Mouse (Mus musculus) ES-Bruce4 (cell line): Measurements from ENCODE around the gene Etv6. TPM values are rescaled to one million over a fixed set of nuclear protein-coding genes. Genes with fewer than 3 reads are reported as not detected.

Source experiments
- H3K27ac ChIP-seq: 2 replicates; pipeline ENCODE4 v1.5.1; 2012; ENCODE audit warnings: low read length, inconsistent platforms; ENCODE audit not compliant: insufficient read depth
- H3K27me3 ChIP-seq: 2 replicates; pipeline ENCODE4 v1.6.1; 2012; ENCODE audit warnings: mild to moderate bottlenecking, low read length, inconsistent platforms; ENCODE audit not compliant: control insufficient read depth, poor library complexity, insufficient read depth, severe bottlenecking
- H3K36me3 ChIP-seq: 2 replicates; pipeline ENCODE4 v1.6.1; 2012; ENCODE audit warnings: inconsistent platforms, mild to moderate bottlenecking, low read length, moderate library complexity; ENCODE audit not compliant: control insufficient read depth, poor library complexity, insufficient read depth, severe bottlenecking
- H3K4me1 ChIP-seq: one replicate; pipeline ENCODE4 v1.8.1; 2011; ENCODE audit warnings: low read length; ENCODE audit not compliant: control insufficient read depth, insufficient read depth
- H3K4me3 ChIP-seq: 2 replicates; pipeline ENCODE4 v1.5.1; 2011; ENCODE audit warnings: low read depth, mild to moderate bottlenecking, low read length
- H3K9ac ChIP-seq: 2 replicates; pipeline ENCODE4 v1.6.1; 2012; ENCODE audit warnings: low read depth, mild to moderate bottlenecking, inconsistent platforms; ENCODE audit not compliant: poor library complexity, severe bottlenecking
- H3K9me3 ChIP-seq: replicated peaks from 2 replicates; pipeline ENCODE4 v1.6.1; 2012; ENCODE audit warnings: mild to moderate bottlenecking, low read length, inconsistent platforms; ENCODE audit not compliant: control insufficient read depth, poor library complexity, insufficient read depth, severe bottlenecking
- CTCF ChIP-seq: IDR thresholded peaks from one replicate; pipeline ENCODE4 v1.8.1; 2011; ENCODE audit warnings: low read depth, low read length
- EP300 ChIP-seq: IDR thresholded peaks from 2 replicates; pipeline ENCODE4 v1.6.1; 2011; ENCODE audit warnings: low read depth, low read length; ENCODE audit not compliant: insufficient read depth
- POLR2A ChIP-seq: IDR thresholded peaks from one replicate; pipeline ENCODE4 v1.8.1; 2011; ENCODE audit warnings: low read length; ENCODE audit not compliant: insufficient read depth
- polyA plus RNA-seq: library from polyadenylated mRNA; stranded (reverse); fragments of >200 nt; gene quantifications from 2 replicates; pipeline ENCODE4 v1.2.4, GENCODE M21; 2011; ENCODE audit warnings: low read depth; ENCODE audit not compliant: missing spikeins, insufficient read depth, insufficient read length

Gene Etv6
- polyA plus RNA-seq, 1 experiment, result 19.9 TPM

- Histone ChIP-seq H3K9ac (no peak overlapping the region), H3K4me1 (no peaks in the 10 kb centered on the region), H3K4me3 (no peak overlapping the region), H3K9me3 (peaks cover 10% of the 10 kb centered on the region), H3K27me3 (no peaks in the 10 kb centered on the region), H3K27ac (no peak overlapping the region), H3K36me3 (peaks cover 3% of the 10 kb centered on the region; the same call in 1 of the 2 replicates)
- TF ChIP-seq EP300 (no peak), CTCF (no peak), POLR2A (no peak)
Observed at GRCm38 (mm10) chr6:134110206-134110605, 74.7 kb downstream of the Etv6 start.

GRCm38 (mm10) chr6:134111599-134111998 is 76.1 kb downstream of the Etv6 start:
- Histone ChIP-seq H3K9me3 (peaks cover 10% of the 10 kb centered on the region), H3K27me3 (no peaks in the 10 kb centered on the region), H3K4me3 (no peak overlapping the region), H3K36me3 (peaks cover 3% of the 10 kb centered on the region; the same call in 1 of the 2 replicates), H3K27ac (no peak overlapping the region), H3K4me1 (no peaks in the 10 kb centered on the region), H3K9ac (no peak overlapping the region)
- TF ChIP-seq POLR2A, result no peak
- TF ChIP-seq CTCF, result no peak
- no peak for TF ChIP-seq EP300

- no peak for TF ChIP-seq CTCF
- TF ChIP-seq EP300, result no peak
- TF ChIP-seq POLR2A, result no peak
- H3K9ac ChIP-seq, result no peak overlapping the region
- no peaks in the 10 kb centered on the region for H3K27me3 ChIP-seq
- H3K36me3 ChIP-seq, result peaks cover 3% of the 10 kb centered on the region; the same call in 1 of the 2 replicates
- peaks cover 10% of the 10 kb centered on the region for H3K9me3 ChIP-seq
- no peak overlapping the region for H3K27ac ChIP-seq
- no peak overlapping the region for H3K4me3 ChIP-seq
- no peaks in the 10 kb centered on the region for H3K4me1 ChIP-seq
Observed at GRCm38 (mm10) chr6:134112753-134113152, 77.3 kb downstream of the Etv6 start.

GRCm38 (mm10) chr6:134113168-134113567 is 77.7 kb downstream of the Etv6 start:
- Histone ChIP-seq H3K27me3 (no peaks in the 10 kb centered on the region), H3K4me1 (no peaks in the 10 kb centered on the region), H3K27ac (no peak overlapping the region), H3K9ac (no peak overlapping the region), H3K4me3 (no peak overlapping the region), H3K36me3 (peaks cover 3% of the 10 kb centered on the region; the same call in 1 of the 2 replicates), H3K9me3 (peaks cover 10% of the 10 kb centered on the region)
- no peak for TF ChIP-seq CTCF
- no peak for TF ChIP-seq EP300
- no peak for TF ChIP-seq POLR2A

- Histone ChIP-seq H3K4me3 (no peak overlapping the region), H3K4me1 (no peaks in the 10 kb centered on the region), H3K27ac (no peak overlapping the region), H3K9me3 (no peaks in the 10 kb centered on the region), H3K27me3 (no peaks in the 10 kb centered on the region), H3K36me3 (no peaks in the 10 kb centered on the region), H3K9ac (no peak overlapping the region)
- TF ChIP-seq CTCF (no peak), POLR2A (no peak), EP300 (no peak)
Observed at GRCm38 (mm10) chr6:134115219-134115968, 79.9 kb downstream of the Etv6 start.

- H3K27ac ChIP-seq, result no peak overlapping the region
- H3K36me3 ChIP-seq, result no peaks in the 10 kb centered on the region
- no peaks in the 10 kb centered on the region for H3K27me3 ChIP-seq
- H3K4me1 ChIP-seq, result no peaks in the 10 kb centered on the region
- no peak overlapping the region for H3K4me3 ChIP-seq
- H3K9ac ChIP-seq, result no peak overlapping the region
- no peaks in the 10 kb centered on the region for H3K9me3 ChIP-seq
- TF ChIP-seq EP300, result no peak
Observed at GRCm38 (mm10) chr6:134117380-134117938, 82.0 kb downstream of the Etv6 start.
